Mouse (Mus musculus) telencephalon, adult 2 months (tissue): ENCODE data around the gene Rinl.

Source experiments
- DNase-seq: peaks from one replicate; pipeline ENCODE4 v3.0.0-alpha.2; 2011; ENCODE audit warnings: low read depth, low spot score

The Rinl gene

DNA sequence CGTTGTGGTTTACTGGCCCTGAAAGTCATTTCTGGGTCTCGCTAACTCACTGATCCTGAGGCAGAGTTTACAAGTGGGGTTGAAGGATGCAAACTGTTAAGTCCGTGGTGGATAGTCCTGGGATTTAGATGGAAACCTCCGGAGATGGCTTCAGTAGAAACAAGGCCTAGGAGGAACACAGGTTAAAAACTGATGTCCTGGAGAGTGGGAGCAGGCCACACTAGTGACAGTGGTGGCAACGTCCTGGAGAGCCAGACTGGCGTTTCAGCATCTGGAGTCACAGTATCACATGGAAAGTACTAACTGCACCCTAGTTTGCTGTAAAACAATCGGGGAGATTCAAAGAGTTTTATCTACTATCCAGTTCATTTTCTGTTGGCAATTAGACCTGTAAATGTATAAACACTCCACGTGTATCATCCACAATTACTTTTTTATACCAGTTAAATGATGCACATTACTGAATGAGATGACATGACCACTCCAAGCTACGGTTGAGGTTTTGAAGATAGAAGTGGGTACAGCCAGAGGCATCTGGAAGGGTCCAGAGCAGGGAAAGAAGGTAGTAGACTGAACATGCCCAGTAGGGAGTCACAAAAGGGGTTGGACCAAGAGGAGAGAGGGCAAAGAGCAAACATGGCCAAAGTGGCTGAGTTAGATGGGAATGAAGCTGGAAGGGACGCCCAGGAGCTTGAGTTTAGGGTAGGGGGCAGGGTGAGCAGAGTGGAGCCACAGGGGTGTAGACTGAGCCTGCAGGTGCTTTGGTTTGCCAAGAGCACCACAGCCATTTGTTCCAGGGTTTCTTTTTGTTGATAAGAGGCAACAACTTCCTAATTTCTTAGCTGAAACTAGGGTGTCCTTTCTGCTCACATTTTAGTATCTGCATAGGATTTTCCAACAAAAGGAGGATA is 34.5 kb downstream of the Rinl start:
- DNase-seq = no peak

DNA sequence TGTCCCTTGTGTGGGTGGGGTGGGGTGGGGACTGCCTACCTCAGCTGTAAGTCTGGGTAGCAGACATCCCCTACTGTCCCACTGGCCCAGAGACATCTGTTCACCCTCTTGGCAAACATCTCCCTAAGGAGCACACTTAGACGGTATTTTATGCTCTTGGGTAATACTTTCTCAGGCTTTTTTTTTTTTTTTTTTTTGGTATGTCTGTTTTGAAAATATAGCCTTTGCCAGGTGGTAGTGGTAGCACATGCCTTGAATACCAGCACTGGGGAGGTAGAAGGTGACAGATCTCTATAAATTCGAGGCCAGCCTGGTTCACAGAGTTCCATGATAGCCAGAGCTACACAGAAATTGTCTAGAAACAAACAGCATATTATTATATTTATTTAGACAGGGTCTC is 35.2 kb downstream of the Rinl start:
- DNase-seq = no peak

DNA sequence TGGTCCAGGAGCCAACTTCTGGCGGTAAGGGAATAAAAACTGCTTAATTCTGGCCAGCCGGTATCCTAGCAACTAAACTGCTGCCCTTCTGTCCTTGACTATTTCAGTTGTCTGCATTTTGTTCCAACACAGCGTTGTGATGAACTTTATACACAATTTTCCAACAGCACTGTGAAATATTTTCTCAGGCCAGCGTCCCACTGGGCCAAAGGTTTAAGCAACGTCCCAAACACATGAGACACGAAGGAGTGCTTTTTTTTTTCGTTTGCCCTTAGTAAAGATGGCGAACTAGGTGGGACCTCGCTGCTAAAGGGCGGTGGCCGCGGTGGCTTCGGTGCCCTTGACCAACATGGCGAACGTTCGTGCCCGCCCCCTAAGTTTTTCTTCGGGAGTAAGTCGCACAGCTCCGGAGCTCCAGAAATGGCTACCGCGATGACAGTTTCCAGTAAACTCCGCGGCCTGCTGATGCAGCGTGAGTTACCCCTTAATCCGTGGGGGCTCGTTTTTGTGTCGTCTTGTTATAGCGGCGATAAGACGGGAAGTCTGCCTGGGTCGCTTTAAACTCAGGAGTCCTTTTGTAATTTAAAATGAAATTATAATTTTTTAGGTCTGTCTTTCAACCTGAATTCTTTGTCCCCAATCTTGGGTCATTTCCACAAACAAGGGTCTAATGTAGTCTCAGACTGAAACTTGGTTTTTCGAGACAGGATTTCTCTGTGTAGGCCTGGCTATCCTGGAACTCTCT is 36.3 kb downstream of the Rinl start, which contains the start of gene Ech1:
Ech1 (plus strand) TSS at position 277 of the 745 bp plus-strand sequence.
- peak; percentile 86 for DNase-seq

DNA sequence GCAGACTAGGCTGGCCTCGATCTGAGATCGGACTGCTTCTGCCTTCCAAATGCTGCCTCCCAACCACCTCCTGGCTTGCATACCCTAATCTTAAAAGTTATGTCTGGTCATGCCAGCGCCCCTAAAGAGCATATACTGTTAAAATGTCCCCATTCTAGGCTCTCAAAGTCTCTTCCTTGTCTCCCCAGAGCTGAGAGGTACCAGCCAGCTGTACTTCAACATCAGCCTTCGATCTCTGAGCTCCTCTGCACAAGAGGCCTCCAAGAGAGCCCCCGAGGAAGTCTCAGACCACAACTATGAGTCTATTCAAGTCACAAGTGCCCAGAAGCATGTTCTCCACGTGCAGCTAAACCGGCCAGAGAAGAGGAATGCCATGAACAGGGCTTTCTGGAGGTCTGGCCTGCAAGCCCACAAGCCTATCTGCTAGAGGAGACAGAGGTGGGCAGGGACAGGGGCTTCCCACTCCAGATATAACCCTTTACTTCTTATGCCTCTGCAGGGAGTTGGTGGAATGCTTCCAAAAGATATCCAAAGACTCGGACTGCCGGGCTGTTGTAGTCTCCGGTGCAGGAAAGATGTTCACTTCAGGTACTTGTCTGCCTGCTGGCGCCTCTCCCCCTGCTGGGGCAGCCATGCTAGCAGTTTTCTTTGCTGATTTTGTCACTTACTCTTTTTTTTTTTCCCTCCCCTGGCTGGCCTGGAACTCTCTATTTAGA is 37.1 kb downstream of the Rinl start:
- DNase-seq = no peak

DNA sequence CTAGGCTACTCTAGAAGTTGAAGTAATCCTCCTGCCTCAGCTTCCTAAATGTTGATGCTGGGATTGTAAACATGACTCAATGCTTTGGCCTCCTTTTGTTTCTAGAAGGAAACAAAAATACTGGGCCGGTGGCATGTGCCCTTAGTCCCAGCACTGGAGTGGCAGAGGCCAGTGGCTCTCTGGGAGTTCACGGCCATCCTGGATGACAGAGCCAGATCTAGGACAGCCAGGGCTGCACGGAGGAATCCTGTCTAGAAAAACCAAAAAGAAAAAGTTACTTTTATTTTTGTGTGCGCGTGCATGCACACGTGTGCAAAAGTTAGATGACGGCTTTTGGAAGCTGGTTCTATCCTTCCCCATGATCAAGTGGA is 37.6 kb downstream of the Rinl start:
- no peak for DNase-seq

DNA sequence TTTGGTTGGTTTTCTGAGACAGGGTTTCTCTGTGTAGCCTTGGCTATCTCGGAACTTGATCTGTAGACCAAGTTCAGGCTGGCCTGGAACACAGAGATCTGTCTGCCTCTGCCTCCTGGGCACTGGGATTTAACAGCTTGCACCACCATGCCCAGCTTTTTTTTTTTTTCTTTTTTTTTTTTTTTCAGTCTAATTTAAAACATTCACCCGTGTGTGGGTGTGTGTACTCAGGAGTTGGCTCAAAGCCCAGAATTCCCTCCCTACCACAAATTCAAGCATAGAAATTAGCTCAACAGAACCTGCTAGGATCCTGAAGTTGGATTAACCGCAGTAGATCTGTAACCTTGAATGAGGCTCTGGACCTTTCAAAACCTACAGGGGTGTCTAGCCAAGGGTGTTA is 38.6 kb downstream of the Rinl start:
- peak; percentile 78 for DNase-seq

DNA sequence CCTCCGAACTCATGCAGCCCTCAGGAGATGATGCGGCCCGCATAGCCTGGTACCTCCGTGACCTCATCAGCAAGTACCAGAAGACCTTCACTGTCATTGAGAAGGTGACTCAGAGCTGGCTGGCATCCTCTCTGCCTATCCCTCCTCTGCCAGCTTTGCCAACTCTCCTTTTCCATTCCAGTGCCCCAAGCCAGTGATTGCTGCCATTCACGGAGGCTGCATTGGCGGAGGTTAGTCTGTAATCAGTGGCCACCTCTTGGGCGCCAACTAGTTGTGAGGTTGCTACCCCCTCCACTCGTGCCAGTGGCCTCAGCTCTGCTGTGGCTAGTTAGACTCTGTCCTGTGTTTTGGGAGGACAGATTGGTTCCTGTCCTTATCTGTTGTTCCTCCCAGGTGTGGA is 41.1 kb downstream of the Rinl start:
- DNase-seq = no peak

DNA sequence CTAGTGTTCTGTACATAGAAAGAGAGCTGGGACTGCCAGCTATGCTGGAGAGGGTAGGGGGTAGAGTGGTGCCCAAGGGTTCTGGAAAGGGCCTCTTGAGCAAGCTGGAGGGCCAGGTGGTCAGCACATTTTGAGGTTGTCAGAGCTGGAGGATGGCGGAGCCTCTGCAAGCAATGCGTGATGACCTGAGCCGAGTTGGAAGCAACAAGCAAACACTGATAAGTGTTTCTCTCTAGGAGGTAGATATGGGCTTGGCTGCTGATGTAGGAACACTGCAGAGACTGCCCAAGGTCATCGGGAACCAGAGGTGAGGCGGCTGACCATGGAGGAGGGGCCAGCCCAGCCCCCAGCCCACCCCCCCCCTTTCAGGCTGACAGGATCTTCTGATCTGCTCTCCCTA is 42.2 kb downstream of the Rinl start:
- no peak for DNase-seq

DNA sequence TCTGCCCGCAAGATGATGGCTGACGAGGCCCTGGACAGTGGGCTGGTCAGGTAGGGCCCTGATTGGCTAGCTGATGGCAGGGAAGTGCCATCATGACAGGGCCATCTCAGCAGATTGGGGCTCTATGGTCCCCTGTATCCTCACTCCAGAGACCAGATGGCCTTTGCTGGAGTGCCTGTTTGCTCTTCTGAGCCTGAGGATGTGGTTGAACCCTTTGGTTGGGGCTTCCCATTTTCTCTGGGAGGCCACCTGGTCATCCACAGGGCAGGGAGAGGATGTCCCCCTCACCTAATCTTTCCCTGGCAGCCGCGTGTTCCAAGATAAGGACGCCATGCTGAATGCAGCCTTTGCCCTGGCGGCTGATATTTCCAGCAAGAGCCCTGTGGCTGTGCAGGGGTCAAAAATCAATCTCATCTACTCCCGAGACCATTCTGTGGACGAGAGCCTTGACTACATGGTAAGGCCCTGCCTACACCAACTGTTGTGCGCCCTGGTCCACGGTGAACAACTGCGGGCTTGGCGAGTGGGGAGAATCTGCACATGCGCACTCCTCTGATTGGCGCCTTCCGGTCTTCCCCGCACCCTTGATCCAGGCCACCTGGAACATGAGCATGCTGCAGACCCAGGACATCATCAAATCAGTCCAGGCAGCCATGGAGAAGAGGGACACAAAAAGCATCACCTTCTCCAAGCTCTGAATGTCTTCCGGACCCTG is 42.8 kb downstream of the Rinl start:
- no peak for DNase-seq

DNA sequence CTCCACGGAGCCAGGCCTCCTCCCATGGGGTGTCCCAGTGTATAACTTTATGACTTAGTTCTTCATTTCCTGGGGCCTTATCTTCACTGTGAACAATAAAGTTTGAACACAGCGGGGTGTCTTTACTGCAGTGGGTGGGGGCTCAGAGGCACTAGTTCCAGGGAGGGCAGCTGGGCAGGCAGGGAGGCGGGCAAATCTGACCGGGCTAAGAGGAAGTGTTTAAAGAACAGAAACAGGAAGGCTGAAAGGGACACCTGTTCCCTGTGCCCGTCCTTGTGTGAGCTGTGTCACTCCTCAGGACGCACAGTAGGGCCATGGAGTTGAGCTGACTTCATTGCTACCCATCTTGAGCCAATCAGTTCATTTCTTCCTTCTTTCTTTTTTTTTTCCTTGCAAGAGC is 43.4 kb downstream of the Rinl start:
- DNase-seq = no peak

DNA sequence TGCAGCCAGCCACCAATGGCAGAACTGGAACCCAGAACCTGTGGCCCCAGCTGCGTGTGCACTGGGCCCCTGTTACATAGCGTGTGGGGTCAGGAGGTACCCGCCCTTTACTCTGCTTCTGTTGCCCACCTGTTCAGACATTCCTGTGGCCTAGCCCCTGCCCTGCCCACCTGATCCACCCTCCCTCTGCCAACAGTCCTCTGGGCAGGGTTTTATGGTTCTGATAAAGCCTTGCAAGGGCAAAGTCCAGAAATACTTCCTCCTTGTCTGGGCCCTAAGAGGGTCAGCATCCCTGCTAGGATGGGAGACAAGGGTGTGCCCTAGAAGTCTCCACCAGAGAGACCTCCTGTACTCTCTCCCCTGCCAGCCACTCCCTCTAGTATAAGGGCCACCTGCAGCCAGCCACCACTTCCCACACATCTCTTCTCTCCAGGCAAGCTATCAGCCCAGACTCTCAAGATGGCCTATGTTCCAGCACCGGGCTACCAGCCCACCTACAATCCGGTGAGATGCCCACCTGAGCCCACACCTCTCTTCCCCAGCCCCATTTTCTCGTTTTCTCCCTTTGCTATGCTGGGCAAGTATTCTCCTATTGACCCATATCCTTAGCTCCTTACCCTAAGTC is 45.1 kb downstream of the Rinl start, which contains the start of gene Lgals4:
Lgals4 (plus strand) TSS at position 132 of the 625 bp plus-strand sequence.
- DNase-seq = no peak

DNA sequence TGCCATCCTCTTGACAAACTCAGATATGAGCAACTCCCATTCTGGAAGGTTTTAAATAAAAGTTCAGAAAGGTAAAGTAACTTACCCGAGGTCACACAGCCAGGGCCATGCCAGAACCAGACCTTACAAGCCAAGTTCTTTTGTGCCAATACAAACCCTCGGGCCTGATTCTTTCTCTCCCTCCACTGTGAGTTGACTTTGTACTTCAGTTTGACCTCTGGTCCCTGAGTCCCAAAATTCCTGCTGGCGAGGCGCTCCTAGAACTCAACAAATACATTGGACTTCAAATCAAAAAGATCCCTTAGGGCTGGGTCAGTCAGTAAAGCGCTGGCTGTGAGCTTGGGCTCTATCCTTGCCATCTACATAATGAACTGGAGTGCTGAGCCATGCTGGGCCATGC is 48.2 kb downstream of the Rinl start:
- no peak for DNase-seq

DNA sequence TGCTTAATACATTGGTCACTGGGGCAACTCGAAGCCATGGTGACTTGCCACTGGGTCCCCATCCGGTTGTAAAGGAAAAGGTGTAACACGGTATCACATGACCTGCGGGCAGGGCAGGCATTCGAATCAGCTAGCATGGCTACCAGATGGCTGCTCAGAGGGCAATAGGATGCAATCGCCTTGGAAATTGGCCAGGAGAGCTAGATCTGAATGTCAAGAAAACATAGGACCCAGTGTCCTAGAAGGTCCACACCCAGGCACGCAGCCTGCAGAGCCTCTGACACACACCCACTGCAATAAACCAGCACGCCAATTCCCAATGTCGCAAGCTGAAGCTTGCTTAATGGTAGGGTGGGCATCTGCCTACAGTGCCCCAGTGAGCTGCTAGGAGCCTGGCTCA is 49.6 kb downstream of the Rinl start:
- no peak for DNase-seq

DNA sequence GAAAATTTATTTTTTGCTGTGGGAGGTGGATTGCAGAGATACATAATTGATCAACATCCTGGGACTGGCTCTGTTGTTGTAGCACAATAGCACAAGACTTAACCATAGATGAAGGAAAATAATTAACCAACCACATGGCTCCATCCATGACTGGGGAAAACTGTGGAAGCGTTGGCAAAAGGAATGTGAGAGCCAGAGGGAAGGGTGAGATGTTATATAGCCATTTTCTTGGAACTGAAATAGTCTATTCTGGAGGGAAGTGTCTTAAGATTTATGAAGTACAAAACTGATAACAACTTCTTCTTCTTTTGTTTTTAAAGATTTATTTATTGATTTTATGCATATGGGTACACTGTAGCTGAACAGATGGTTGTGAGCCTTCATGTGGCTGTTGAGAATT is 58.5 kb downstream of the Rinl start:
- DNase-seq = no peak
